Mouse (Mus musculus): ENCODE results near the gene Camta1.

DNA sequence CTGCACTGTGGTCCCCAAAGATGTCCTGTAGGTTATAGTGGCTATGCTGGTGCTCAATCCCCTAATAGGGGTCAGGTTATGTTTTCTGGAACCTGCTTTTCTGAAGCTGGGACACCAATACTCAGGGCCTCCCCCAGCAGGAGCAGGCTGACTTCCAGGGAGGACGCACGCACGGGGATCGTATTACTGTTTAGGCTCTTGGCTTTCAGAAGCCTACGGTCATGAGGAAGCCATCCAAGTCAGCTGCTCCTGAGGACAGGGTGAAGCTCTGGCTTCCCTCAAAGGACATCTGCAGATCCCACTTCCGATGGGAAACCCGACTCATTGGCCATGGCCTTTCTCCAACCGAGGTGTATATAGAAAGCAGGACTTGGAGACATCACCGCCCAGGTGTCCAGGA lies 729.2 kb downstream of the Camta1 start:
- TF ChIP-seq CTCF (IDR thresholded peaks at IDR 0.05; ENCODE audit: low read depth, low read length) (no peak), POLR2A (IDR thresholded peaks at IDR 0.05; ENCODE audit: borderline replicate concordance, low read depth, low read length) (no peak)

All from bone marrow macrophage, adult 2 months (primary cell).